8 mouse cellular contexts compared by ENCODE assay signal in genomic region chr7:4812303-4813104, GRCm38 (mm10). TPM values are rescaled to one million over a fixed set of nuclear protein-coding genes. Genes with fewer than 3 reads are reported as not detected.
A peak's percentile ranks its signal among the peaks of the same experiment; 100 is the strongest.
DNase-seq lines count a peak whose midpoint lies in the region; ATAC-seq lines count a peak whose summit lies in the region.

Gene Ube2s (minus strand): TSS chr7:4812590.

- intact Hi-C loops in gastrocnemius, postnatal 14 days (cut with DNase I; ENCODE audit: low total_unique reads): no loop called here
- intact Hi-C loops in left cerebral cortex, postnatal 10 days (cut with DNase I): no loop called here

- ATAC-seq in inflammation-experienced regulatory T-cells, adult 6 months: peak; percentile 94
- ATAC-seq in megakaryocyte-erythroid progenitor cell, adult 5-6 weeks (replicated peaks; ENCODE audit: low FRiP score, low TSS enrichment, poor library complexity, severe bottlenecking): peak; percentile 96

- peak; percentile 99 for DNase-seq in adrenal gland, adult (ENCODE audit: inconsistent age in 2 of 2, low spot score in 1 of 2)
- DNase-seq in embryo, embryonic 10.5 days (ENCODE audit: low spot score): peak; percentile 100
- DNase-seq in gastrocnemius, postnatal 14 days: peak; percentile 99
- DNase-seq in left cerebral cortex, postnatal 10 days (ENCODE audit: extremely low spot score in 1 of 2, low spot score in 2 of 2): peak; percentile 99 to 100
- peak; percentile 98 for DNase-seq in right cerebral cortex, postnatal 25 days
- DNase-seq in urinary bladder, postnatal 4 days (ENCODE audit: low spot score in 2 of 2): peak; percentile 98 to 99

RNA-seq across cellular contexts. Expression of gene Ube2s, which starts in this region (rescaled TPM):
- total RNA-seq in gastrocnemius, postnatal 14 days (2021): 10 to 100 TPM; 79.5 to 80.4 TPM
- polyA plus RNA-seq in inflammation-experienced regulatory T-cells, adult 6 months (2017; shearing (Covaris generic)): 10 to 100 TPM; 13.2 to 64.5 (median 31.1) TPM
- 100 to 1,000 TPM; 145 to 159 TPM for total RNA-seq in left cerebral cortex, postnatal 10 days (2021)
- total RNA-seq in megakaryocyte-erythroid progenitor cell, adult 5-6 weeks (2014; fragmentation: Nextera tagmentation): 291 and 381 TPM in 2 replicates
- total RNA-seq in megakaryocyte-erythroid progenitor cell, adult 5-6 weeks (2017): 146 and 204 TPM in 2 replicates

Comparison
In these comparisons a context has a peak if more than half of its experiments do, and no peak if none do; other contexts are left out.
1. Peak in every context shown above with its lines: DNase-seq and ATAC-seq.